Comparison of ENCODE assay signal across 8 mouse cellular contexts in genomic region chr5:117357478-117358247, GRCm38 (mm10). TPM values are rescaled to one million over a fixed set of nuclear protein-coding genes. Genes with fewer than 3 reads are reported as not detected.
DNase-seq lines count a peak whose midpoint lies in the region; ATAC-seq and TF ChIP-seq lines count a peak whose summit lies in the region.

No protein-coding gene starts in this region.

- H3K4me1 ChIP-seq in bone marrow, adult 2 months (ENCODE audit: control insufficient read depth, insufficient read depth, low read length): peaks cover 1% of the 10 kb centered on the region
- peaks cover 32% of the 10 kb centered on the region for H3K4me1 ChIP-seq in erythroblast, embryonic 14.5 days (ENCODE audit: control insufficient read depth)
- H3K4me1 ChIP-seq in hindbrain, embryonic 12.5 days: peaks cover 41% of the 10 kb centered on the region
- H3K4me1 ChIP-seq in liver, embryonic 14.5 days (replicated peaks; ENCODE audit: control insufficient read depth in 2 of 2, insufficient read depth in 2 of 2, low read length in 1 of 2): peaks cover 12 to 34% of the 10 kb centered on the region in 2 experiments
- peaks cover 60% of the 10 kb centered on the region for H3K4me1 ChIP-seq in neural tube, embryonic 13.5 days (replicated peaks)

- peak overlapping the region; percentile 86 for H3K4me3 ChIP-seq in bone marrow, adult 2 months (replicated peaks; ENCODE audit: control insufficient read depth, low read depth, low read length)
- peak overlapping the region; percentile 74 for H3K4me3 ChIP-seq in erythroblast, embryonic 14.5 days (replicated peaks)
- H3K4me3 ChIP-seq in hindbrain, embryonic 12.5 days: peak overlapping the region; percentile 91
- peak overlapping the region; percentile 67 to 94 for H3K4me3 ChIP-seq in liver, embryonic 14.5 days (ENCODE audit: insufficient read depth in 1 of 2, low read depth in 2 of 2, low read length in 2 of 2)
- peak overlapping the region; percentile 99 for H3K4me3 ChIP-seq in neural tube, embryonic 13.5 days

- 2% methylated on average over 49 of the region's 49 CpGs for WGBS in bone marrow, adult 2 months
- WGBS in hindbrain, embryonic 12.5 days: under 1% methylated on average over 38 of the region's 49 CpGs
- WGBS in liver, embryonic 14.5 days (ENCODE audit: insufficient replicate concordance): 2% methylated on average over 41 of the region's 49 CpGs
- under 1% methylated on average over 49 of the region's 49 CpGs for WGBS in neural tube, embryonic 13.5 days

- no peak for TF ChIP-seq POLR2A in bone marrow, adult 2 months (IDR thresholded peaks at IDR 0.05; ENCODE audit: borderline replicate concordance, control insufficient read depth, low read depth, low read length)

- H3K9me3 ChIP-seq in erythroblast, embryonic 14.5 days (ENCODE audit: control insufficient read depth, low read length): no peaks in the 10 kb centered on the region
- no peaks in the 10 kb centered on the region for H3K9me3 ChIP-seq in hindbrain, embryonic 12.5 days (replicated peaks)
- no peaks in the 10 kb centered on the region for H3K9me3 ChIP-seq in liver, embryonic 14.5 days (ENCODE audit: control insufficient read depth, low read length)
- H3K9me3 ChIP-seq in neural tube, embryonic 13.5 days: no peaks in the 10 kb centered on the region

- peak overlapping the region; percentile 46 for H3K27ac ChIP-seq in bone marrow, adult 2 months (ENCODE audit: control insufficient read depth, insufficient read depth, low read depth, low read length, poor library complexity)
- peak overlapping the region; percentile 94 for H3K27ac ChIP-seq in hindbrain, embryonic 12.5 days
- peak overlapping the region; percentile 45; the same call in 1 of the 2 replicates for H3K27ac ChIP-seq in liver, embryonic 14.5 days
- peak overlapping the region; percentile 96 for H3K27ac ChIP-seq in neural tube, embryonic 13.5 days (replicated peaks)

- TF ChIP-seq EP300 in liver, embryonic 14.5 days (IDR thresholded peaks at IDR 0.05; ENCODE audit: low read depth): no peak

- H3K4me2 ChIP-seq in hindbrain, embryonic 12.5 days (replicated peaks): peak overlapping the region; percentile 89
- H3K4me2 ChIP-seq in liver, embryonic 14.5 days (ENCODE audit: low read depth): peak overlapping the region; percentile 97
- peak overlapping the region; percentile 89 for H3K4me2 ChIP-seq in neural tube, embryonic 13.5 days

- no peak for TF ChIP-seq CTCF in bone marrow, adult 2 months (IDR thresholded peaks at IDR 0.05; ENCODE audit: control insufficient read depth, insufficient read depth, low read length)
- TF ChIP-seq CTCF in liver, embryonic 14.5 days (IDR thresholded peaks at IDR 0.05; ENCODE audit: low read depth): no peak

- DNase-seq in spleen, postnatal 10 days (ENCODE audit: low spot score in 2 of 2): peak; percentile 41 to 70
- no peak for DNase-seq in spleen, adult 12 weeks (ENCODE audit: low spot score)
- DNase-seq in liver, embryonic 14.5 days (ENCODE audit: low read depth in 3 of 3, low spot score in 3 of 3): no peak
- DNase-seq in retina, postnatal 1 day: no peak

- peak overlapping the region; percentile 96 for H3K9ac ChIP-seq in hindbrain, embryonic 12.5 days
- peak overlapping the region; percentile 86 for H3K9ac ChIP-seq in liver, embryonic 14.5 days (replicated peaks)
- H3K9ac ChIP-seq in neural tube, embryonic 13.5 days: peak overlapping the region; percentile 99

- H3K36me3 ChIP-seq in erythroblast, embryonic 14.5 days (ENCODE audit: control insufficient read depth): no peaks in the 10 kb centered on the region
- H3K36me3 ChIP-seq in hindbrain, embryonic 12.5 days: no peaks in the 10 kb centered on the region
- no peaks in the 10 kb centered on the region for H3K36me3 ChIP-seq in liver, embryonic 14.5 days (replicated peaks; ENCODE audit: control insufficient read depth, insufficient read depth, low read depth)
- no peaks in the 10 kb centered on the region for H3K36me3 ChIP-seq in neural tube, embryonic 13.5 days

- peak; percentile 65 for ATAC-seq in hindbrain, embryonic 12.5 days (ENCODE audit: low FRiP score)
- ATAC-seq in liver, embryonic 14.5 days (ENCODE audit: insufficient read depth): peak; percentile 55
- ATAC-seq in neural tube, embryonic 13.5 days (ENCODE audit: low read depth): peak; percentile 50

- peaks cover 48% of the 10 kb centered on the region for H3K27me3 ChIP-seq in erythroblast, embryonic 14.5 days (ENCODE audit: control insufficient read depth)
- H3K27me3 ChIP-seq in hindbrain, embryonic 12.5 days: no peaks in the 10 kb centered on the region
- peaks cover 16% of the 10 kb centered on the region for H3K27me3 ChIP-seq in liver, embryonic 14.5 days (ENCODE audit: control insufficient read depth, insufficient read depth, low read length)
- H3K27me3 ChIP-seq in neural tube, embryonic 13.5 days: 0 out of 2 replicates have a peak, but pooled peaks cover 2% of the 10 kb centered on the region

RNA-seq across cellular contexts. Expression of gene Wsb2, which starts 0.6 kb away (rescaled TPM):
- polyA plus RNA-seq in bone marrow, adult 2 months (2011; ENCODE audit: insufficient read depth, insufficient read length, low replicate concordance, missing spikeins): 10.0 and 23.5 TPM in 2 replicates
- 0.45 and 0.53 TPM in 2 replicates for polyA plus RNA-seq in erythroblast, embryonic 14.5 days (2012)
- 127 and 132 TPM in 2 replicates for polyA plus RNA-seq in hindbrain, embryonic 12.5 days (2016; fragmentation: Nextera tagmentation; extraction: Ambion mirVana)
- polyA plus RNA-seq in liver, embryonic 14.5 days (2012; rRNA removed): 13.9 and 14.1 TPM in 2 replicates
- 15.3 and 18.5 TPM in 2 replicates for polyA plus RNA-seq in liver, embryonic 14.5 days (2014; fragmentation: Nextera tagmentation; extraction: Ambion mirVana)
- 194 and 209 TPM in 2 replicates for polyA plus RNA-seq in neural tube, embryonic 13.5 days (2015; fragmentation: Nextera tagmentation; extraction: Ambion mirVana)

RNA-seq across cellular contexts. Expression of gene Rfc5, which starts 31.2 kb away (rescaled TPM):
- polyA plus RNA-seq in bone marrow, adult 2 months (2011; ENCODE audit: insufficient read depth, insufficient read length, low replicate concordance, missing spikeins): 28.5 and 36.5 TPM in 2 replicates
- 5.0 and 5.2 TPM in 2 replicates for polyA plus RNA-seq in erythroblast, embryonic 14.5 days (2012)
- polyA plus RNA-seq in hindbrain, embryonic 12.5 days (2016; fragmentation: Nextera tagmentation; extraction: Ambion mirVana): 55.3 and 62.2 TPM in 2 replicates
- polyA plus RNA-seq in liver, embryonic 14.5 days (2012; rRNA removed): 17.8 and 24.1 TPM in 2 replicates
- polyA plus RNA-seq in liver, embryonic 14.5 days (2014; fragmentation: Nextera tagmentation; extraction: Ambion mirVana): 52.2 and 58.0 TPM in 2 replicates
- 30.2 and 35.8 TPM in 2 replicates for polyA plus RNA-seq in neural tube, embryonic 13.5 days (2015; fragmentation: Nextera tagmentation; extraction: Ambion mirVana)

RNA-seq across cellular contexts. Expression of gene Vsig10, which starts 38.8 kb away (rescaled TPM):
- polyA plus RNA-seq in bone marrow, adult 2 months (2011; ENCODE audit: insufficient read depth, insufficient read length, low replicate concordance, missing spikeins): 2.1 and 5.3 TPM in 2 replicates
- polyA plus RNA-seq in erythroblast, embryonic 14.5 days (2012): not detected in 2 replicates
- 3.7 and 4.1 TPM in 2 replicates for polyA plus RNA-seq in hindbrain, embryonic 12.5 days (2016; fragmentation: Nextera tagmentation; extraction: Ambion mirVana)
- polyA plus RNA-seq in liver, embryonic 14.5 days (2012; rRNA removed): 0.84 and 1.2 TPM in 2 replicates
- polyA plus RNA-seq in liver, embryonic 14.5 days (2014; fragmentation: Nextera tagmentation; extraction: Ambion mirVana): 0.60 and 1.5 TPM in 2 replicates
- 2.2 and 2.6 TPM in 2 replicates for polyA plus RNA-seq in neural tube, embryonic 13.5 days (2015; fragmentation: Nextera tagmentation; extraction: Ambion mirVana)

RNA-seq across cellular contexts. Expression of gene Ksr2, which starts 56.1 kb away (rescaled TPM):
- polyA plus RNA-seq in bone marrow, adult 2 months (2011; ENCODE audit: insufficient read depth, insufficient read length, low replicate concordance, missing spikeins): 0.29 TPM in 1 of 2 replicates, not detected in the other
- under 0.01 TPM in 1 of 2 replicates, not detected in the other for polyA plus RNA-seq in erythroblast, embryonic 14.5 days (2012)
- 3.9 and 4.4 TPM in 2 replicates for polyA plus RNA-seq in hindbrain, embryonic 12.5 days (2016; fragmentation: Nextera tagmentation; extraction: Ambion mirVana)
- polyA plus RNA-seq in liver, embryonic 14.5 days (2012; rRNA removed): 0.01 and 0.02 TPM in 2 replicates
- polyA plus RNA-seq in liver, embryonic 14.5 days (2014; fragmentation: Nextera tagmentation; extraction: Ambion mirVana): 0.04 TPM in 1 of 2 replicates, not detected in the other
- 6.1 and 6.4 TPM in 2 replicates for polyA plus RNA-seq in neural tube, embryonic 13.5 days (2015; fragmentation: Nextera tagmentation; extraction: Ambion mirVana)

Comparison
In these comparisons a context has a peak if more than half of its experiments do, and no peak if none do; other contexts are left out.
1. DNase-seq: peak in spleen, postnatal 10 days (2 of 2); none in spleen, adult 12 weeks (single experiment), liver, embryonic 14.5 days (0 of 3) and retina, postnatal 1 day (single experiment).
2. H3K27ac ChIP-seq: peak in every context shown above with its lines; median percentile 96 in neural tube, embryonic 13.5 days; 94 in hindbrain, embryonic 12.5 days; 46 in bone marrow, adult 2 months; 45 in liver, embryonic 14.5 days.
3. Peak in every context shown above with its lines, with median percentiles within 50 percentile points of each other: H3K4me3 ChIP-seq, ATAC-seq, H3K4me2 ChIP-seq and H3K9ac ChIP-seq.